Mouse (Mus musculus) 3T3-L1 (cell line): Measurements from ENCODE around the gene Nim1k.
"Not testable (repeated sequence)": the region's sequence is repeated elsewhere in the genome, so short reads cannot be mapped to it uniquely, and the experiment has no call there.

Experiments
- DNase-seq: peaks from one replicate; pipeline ENCODE4 v3.0.0-alpha.2; 2015; ENCODE audit warnings: low read depth, low spot score

Nim1k gene

GRCm38 (mm10) chr13:119729406-119729805 is 26.3 kb downstream of the Nim1k start:
- DNase-seq: no peak

DNA sequence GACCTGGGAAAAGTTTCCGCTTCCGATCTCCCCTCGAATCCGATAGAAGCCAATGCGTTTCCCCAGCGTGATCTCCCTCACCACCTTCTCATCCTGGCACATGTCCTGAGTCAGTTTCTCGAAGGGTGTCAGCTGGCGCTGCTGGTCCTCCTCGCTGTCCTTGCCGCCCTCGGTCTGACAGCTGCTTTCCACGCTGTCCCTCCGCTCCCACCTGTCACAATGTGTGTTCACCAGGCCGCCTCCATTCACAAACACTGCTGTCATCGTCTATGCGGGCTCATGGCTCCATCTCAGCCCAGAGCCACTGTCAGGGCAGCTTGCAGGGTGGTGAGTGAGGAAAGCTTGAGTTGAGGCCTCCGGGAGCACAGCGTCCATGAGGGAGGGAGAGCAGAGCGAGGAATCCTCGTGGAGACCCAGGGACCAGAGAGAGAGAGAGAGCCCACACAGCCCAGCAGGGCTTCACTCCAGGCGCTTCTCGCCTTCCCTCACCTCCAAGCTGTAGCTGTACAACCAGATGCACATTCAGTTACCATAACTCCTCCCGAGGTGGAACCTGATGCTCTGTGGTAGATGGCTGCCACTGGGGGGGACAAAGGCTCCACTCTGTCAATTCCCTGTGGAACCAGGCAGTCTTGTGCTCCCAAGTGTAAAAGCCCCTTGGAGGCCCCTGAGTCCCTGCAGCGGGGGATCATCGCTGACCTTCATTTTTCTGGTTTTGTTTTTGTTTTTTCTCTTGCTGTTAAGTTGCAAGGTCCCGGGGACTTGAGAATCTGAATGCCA is 27.9 kb downstream of the Nim1k start:
- no peak for DNase-seq

DNA sequence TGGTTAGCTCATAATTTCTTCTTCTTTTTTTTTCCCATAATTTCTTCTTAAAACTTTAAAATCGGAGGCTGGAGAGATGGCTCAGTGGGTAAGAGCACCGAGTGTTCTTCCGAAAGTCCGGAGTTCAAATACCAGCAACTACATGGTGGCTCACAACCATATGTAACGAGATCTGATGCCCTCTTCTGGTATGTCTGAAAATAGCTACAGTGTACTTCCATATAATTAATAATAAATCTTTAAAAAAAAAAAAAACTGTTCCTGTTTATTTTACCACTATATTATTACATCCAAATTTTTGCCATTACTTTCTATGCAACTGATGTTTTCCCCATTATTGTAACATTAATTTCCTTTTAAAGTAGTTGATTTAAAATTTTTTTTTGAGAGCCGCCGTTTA is 31.1 kb downstream of the Nim1k start:
- peak; percentile 58 for DNase-seq

DNA sequence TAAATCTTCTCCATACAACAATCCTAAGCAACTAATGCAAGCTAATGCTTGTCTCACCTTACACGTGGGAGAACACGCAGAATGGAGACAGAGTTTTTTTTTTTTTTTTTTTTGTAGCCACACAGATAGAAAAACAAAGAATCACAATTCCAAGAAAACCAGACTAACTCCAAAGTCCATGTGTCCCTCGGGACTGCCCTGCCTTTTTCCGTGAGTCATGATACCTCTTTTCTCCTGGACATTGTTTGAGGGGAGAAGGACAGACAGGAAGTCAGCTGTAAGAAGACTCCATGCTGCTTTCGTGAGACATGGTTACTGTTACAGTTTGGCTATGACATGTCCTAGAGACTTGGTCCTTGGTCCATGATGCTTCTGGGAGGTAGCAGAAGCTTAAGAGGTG is 32.3 kb downstream of the Nim1k start:
- DNase-seq: peak; percentile 77

DNA sequence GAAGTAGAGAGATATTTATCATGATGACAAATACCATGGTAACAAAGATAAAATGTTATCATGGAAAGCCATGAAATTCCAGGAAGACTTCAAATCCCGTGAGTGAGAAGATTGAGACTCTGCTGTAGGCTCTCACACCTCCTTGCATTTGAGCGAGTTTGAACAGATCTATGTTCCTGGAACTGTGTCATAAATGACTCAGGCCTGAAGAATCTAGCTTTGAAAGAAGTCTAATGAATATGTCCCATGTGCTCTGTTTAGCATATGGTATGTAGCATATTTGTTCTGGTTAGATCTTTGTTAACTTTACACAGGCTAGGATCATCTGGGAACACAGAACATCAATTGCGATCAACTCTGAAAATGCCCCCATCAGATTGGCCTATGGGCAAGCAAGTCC is 33.2 kb downstream of the Nim1k start:
- peak; percentile 87 for DNase-seq

GRCm38 (mm10) chr13:119716105-119716504 is 39.6 kb downstream of the Nim1k start:
- no peak for DNase-seq

GRCm38 (mm10) chr13:119713821-119714220 is 41.9 kb downstream of the Nim1k start:
- DNase-seq: no peak

- no peak for DNase-seq
Observed at GRCm38 (mm10) chr13:119713107-119713787, 42.4 kb downstream of the Nim1k start.

- DNase-seq: no peak
Observed at GRCm38 (mm10) chr13:119712463-119712862, 43.2 kb downstream of the Nim1k start.

GRCm38 (mm10) chr13:119710268-119710610 is 45.4 kb downstream of the Nim1k start:
- DNase-seq: no peak

DNA sequence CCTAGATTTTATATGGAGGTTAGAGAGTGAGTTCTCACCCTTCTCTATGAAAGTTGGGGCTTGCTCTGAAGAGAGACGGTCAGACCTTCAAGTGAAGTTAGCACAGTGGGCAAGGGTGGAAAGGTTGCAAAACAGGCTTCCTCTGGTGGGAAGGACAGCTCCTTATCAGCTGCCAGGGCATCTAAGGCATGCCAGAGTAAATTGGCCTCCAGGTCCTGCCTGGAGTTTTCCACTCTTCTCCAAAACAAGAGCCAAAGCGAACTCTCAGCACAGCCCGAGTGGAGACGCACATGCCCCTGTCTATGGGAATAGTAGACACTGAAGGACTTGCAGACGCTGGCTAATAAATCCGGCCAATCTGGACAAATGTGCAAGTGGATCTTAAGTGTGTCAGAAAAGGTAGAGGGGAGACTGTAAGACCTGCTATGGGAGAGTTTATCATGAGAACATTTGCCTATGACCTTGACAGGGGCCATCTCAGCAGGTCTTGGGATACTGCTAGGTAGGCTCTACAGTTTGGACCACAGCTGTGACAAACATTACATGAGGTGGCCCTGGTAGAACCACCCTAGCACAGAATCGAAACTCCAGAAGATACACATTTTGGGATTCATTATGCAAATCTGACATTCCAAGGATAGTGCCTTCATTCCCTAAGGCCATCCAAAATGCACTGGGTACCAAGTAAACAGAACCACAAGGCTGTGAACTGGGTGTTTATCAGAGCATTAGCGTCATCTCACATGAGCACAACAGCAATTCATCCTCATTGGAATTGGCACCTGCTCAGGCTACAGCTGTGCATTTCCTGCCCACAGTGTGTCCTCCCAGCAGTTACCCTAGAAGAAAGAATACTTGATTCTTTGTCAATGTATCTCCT is 46.1 kb downstream of the Nim1k start:
- DNase-seq: no peak

- DNase-seq: peak; percentile 54
Observed at GRCm38 (mm10) chr13:119708941-119709340, 46.7 kb downstream of the Nim1k start.

- DNase-seq: no peak
Observed at GRCm38 (mm10) chr13:119707906-119708305, 47.8 kb downstream of the Nim1k start.

GRCm38 (mm10) chr13:119706953-119707352 is 48.7 kb downstream of the Nim1k start:
- DNase-seq: no peak

DNA sequence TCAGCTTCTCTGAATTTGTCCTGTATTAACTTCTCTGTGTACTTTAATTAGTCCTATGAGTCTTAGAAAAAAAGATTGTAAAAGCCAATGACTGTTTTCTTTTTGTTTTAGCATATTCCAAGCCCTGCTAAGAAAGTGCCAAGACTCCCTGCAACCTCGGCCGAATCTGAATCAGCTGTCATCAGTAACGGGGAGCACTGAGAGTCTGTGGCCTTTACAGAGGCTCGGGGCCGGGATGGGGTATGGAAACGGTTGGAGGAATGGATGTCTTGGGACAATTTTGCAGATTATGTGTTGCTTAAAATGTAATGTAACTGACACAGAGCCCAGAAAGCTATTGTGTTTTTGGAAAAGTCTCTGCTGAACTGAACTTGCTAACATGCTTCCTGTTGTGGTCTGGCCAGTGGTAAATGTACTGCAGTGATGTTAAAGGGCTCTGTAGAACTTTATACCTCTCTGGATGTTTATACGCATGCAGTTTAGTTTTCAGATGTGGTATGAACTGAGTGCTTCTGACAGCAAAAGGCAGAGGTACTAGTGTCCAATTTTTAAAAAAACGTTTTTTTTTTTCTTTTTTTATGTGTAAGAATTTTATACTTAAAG is 49.3 kb downstream of the Nim1k start:
- not testable (repeated sequence) for DNase-seq

GRCm38 (mm10) chr13:119704280-119704679 is 51.4 kb downstream of the Nim1k start:
- DNase-seq: no peak

- DNase-seq: no peak
Observed at GRCm38 (mm10) chr13:119698436-119698835, 57.2 kb downstream of the Nim1k start.

GRCm38 (mm10) chr13:119696496-119696895 is 59.2 kb downstream of the Nim1k start:
- no peak for DNase-seq

DNA sequence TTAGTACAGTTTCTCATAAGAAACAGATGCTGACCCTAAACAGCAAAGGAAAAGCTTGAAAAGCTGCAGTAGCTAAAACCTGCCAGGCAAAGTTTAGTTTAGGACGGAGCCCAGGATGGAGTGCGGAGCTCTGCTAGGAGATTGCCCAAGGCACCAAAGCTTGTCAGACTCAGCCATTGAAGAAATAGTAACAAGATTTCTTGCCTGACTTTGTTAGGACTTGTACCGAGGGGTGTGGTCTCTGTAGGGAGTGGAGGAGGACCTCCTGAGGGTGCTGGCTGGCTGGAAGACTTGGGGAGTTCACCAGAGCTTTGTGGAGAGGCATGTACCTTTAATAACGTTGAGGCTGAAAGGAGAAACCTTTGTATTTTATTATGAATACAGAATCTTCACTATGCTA is 60.0 kb downstream of the Nim1k start:
- DNase-seq: no peak

- DNase-seq: not testable (repeated sequence)
Observed at GRCm38 (mm10) chr13:119691958-119692357, 63.7 kb downstream of the Nim1k start.

GRCm38 (mm10) chr13:119690876-119691620 is 64.6 kb downstream of the Nim1k start:
- peak; percentile 39 for DNase-seq
